Mouse (Mus musculus): ENCODE data around the gene Tmem38b. TPM values are rescaled to one million over a fixed set of nuclear protein-coding genes. Genes with fewer than 3 reads are reported as not detected.
A peak's percentile ranks its signal among the peaks of the same experiment; 100 is the strongest.

Tmem38b gene
- polyA plus RNA-seq, 1 experiment from 2014 or later, result 7.2 TPM

- Histone ChIP-seq H3K27ac (ENCODE audit: low read depth) (no peak overlapping the region), H3K36me3 (ENCODE audit: control insufficient read depth, insufficient read depth, low read length) (no peaks in the 10 kb centered on the region), H3K4me1 (replicated peaks; ENCODE audit: control insufficient read depth, insufficient read depth, low read length) (peaks cover 9% of the 10 kb centered on the region), H3K9me3 (ENCODE audit: control insufficient read depth, low read length) (no peaks in the 10 kb centered on the region), H3K27me3 (replicated peaks; ENCODE audit: control insufficient read depth, insufficient read depth, low read length) (no peaks in the 10 kb centered on the region), H3K9ac (ENCODE audit: low read length) (no peak overlapping the region), H3K4me2 (ENCODE audit: low read length) (no peak overlapping the region), H3K4me3 (ENCODE audit: low read depth, low read length) (no peak overlapping the region)
- DNase-seq (ENCODE audit: low spot score) (peak; percentile 62), ATAC-seq (replicated peaks; ENCODE audit: low FRiP score, low TSS enrichment, low read depth) (no peak)
- 65% methylated on average over 14 of the region's 14 CpGs for WGBS
Measured at GRCm38 (mm10) chr4:53884351-53885245, 58.8 kb downstream of the Tmem38b start.

- Histone ChIP-seq H3K4me1 (replicated peaks; ENCODE audit: control insufficient read depth, insufficient read depth, low read length) (peaks cover 9% of the 10 kb centered on the region), H3K27ac (ENCODE audit: low read depth) (peak overlapping the region; percentile 73; the same call in 1 of the 2 replicates), H3K36me3 (ENCODE audit: control insufficient read depth, insufficient read depth, low read length) (no peaks in the 10 kb centered on the region), H3K9me3 (ENCODE audit: control insufficient read depth, low read length) (no peaks in the 10 kb centered on the region), H3K27me3 (replicated peaks; ENCODE audit: control insufficient read depth, insufficient read depth, low read length) (no peaks in the 10 kb centered on the region), H3K9ac (ENCODE audit: low read length) (no peak overlapping the region), H3K4me2 (ENCODE audit: low read length) (peak overlapping the region; percentile 49), H3K4me3 (ENCODE audit: low read depth, low read length) (peak overlapping the region; percentile 22)
- 24% methylated on average over 22 of the region's 22 CpGs for WGBS
- DNase-seq (ENCODE audit: low spot score) (peak; percentile 65), ATAC-seq (replicated peaks; ENCODE audit: low FRiP score, low TSS enrichment, low read depth) (no peak)
Measured at GRCm38 (mm10) chr4:53886342-53887088, 60.7 kb downstream of the Tmem38b start.

GRCm38 (mm10) chr4:53895335-53895734 is 69.5 kb downstream of the Tmem38b start:
- Histone ChIP-seq H3K27me3 (replicated peaks; ENCODE audit: control insufficient read depth, insufficient read depth, low read length) (no peaks in the 10 kb centered on the region), H3K9me3 (ENCODE audit: control insufficient read depth, low read length) (no peaks in the 10 kb centered on the region), H3K4me2 (ENCODE audit: low read length) (no peak overlapping the region), H3K9ac (ENCODE audit: low read length) (no peak overlapping the region), H3K4me3 (ENCODE audit: low read depth, low read length) (no peak overlapping the region), H3K36me3 (ENCODE audit: control insufficient read depth, insufficient read depth, low read length) (no peaks in the 10 kb centered on the region), H3K27ac (ENCODE audit: low read depth) (no peak overlapping the region), H3K4me1 (replicated peaks; ENCODE audit: control insufficient read depth, insufficient read depth, low read length) (no peaks in the 10 kb centered on the region)
- DNase-seq (ENCODE audit: low spot score) (no peak), ATAC-seq (replicated peaks; ENCODE audit: low FRiP score, low TSS enrichment, low read depth) (no peak)
- 81% methylated on average over 1 of the region's 1 CpGs for WGBS

- no peak overlapping the region for H3K27ac ChIP-seq (ENCODE audit: low read depth)
- no peak for ATAC-seq (replicated peaks; ENCODE audit: low FRiP score, low TSS enrichment, low read depth)
- no peak for DNase-seq (ENCODE audit: low spot score)
- H3K9me3 ChIP-seq (ENCODE audit: control insufficient read depth, low read length), result no peaks in the 10 kb centered on the region
- H3K36me3 ChIP-seq (ENCODE audit: control insufficient read depth, insufficient read depth, low read length), result no peaks in the 10 kb centered on the region
- H3K4me2 ChIP-seq (ENCODE audit: low read length), result no peak overlapping the region
- H3K4me1 ChIP-seq (replicated peaks; ENCODE audit: control insufficient read depth, insufficient read depth, low read length), result no peaks in the 10 kb centered on the region; the same call in 1 of the 2 replicates
- WGBS, result 84% methylated on average over 7 of the region's 7 CpGs
- no peak overlapping the region for H3K4me3 ChIP-seq (ENCODE audit: low read depth, low read length)
- no peak overlapping the region for H3K9ac ChIP-seq (ENCODE audit: low read length)
- H3K27me3 ChIP-seq (replicated peaks; ENCODE audit: control insufficient read depth, insufficient read depth, low read length), result no peaks in the 10 kb centered on the region
Measured at GRCm38 (mm10) chr4:53896150-53896833, 70.4 kb downstream of the Tmem38b start.

GRCm38 (mm10) chr4:53900386-53900971 is 74.6 kb downstream of the Tmem38b start:
- no peak overlapping the region for H3K4me2 ChIP-seq (ENCODE audit: low read length)
- H3K27ac ChIP-seq (ENCODE audit: low read depth), result no peak overlapping the region
- 28% methylated on average over 6 of the region's 6 CpGs for WGBS
- H3K9me3 ChIP-seq (ENCODE audit: control insufficient read depth, low read length), result no peaks in the 10 kb centered on the region
- H3K36me3 ChIP-seq (ENCODE audit: control insufficient read depth, insufficient read depth, low read length), result no peaks in the 10 kb centered on the region
- H3K4me1 ChIP-seq (replicated peaks; ENCODE audit: control insufficient read depth, insufficient read depth, low read length), result no peaks in the 10 kb centered on the region; the same call in 1 of the 2 replicates
- DNase-seq (ENCODE audit: low spot score) (no peak), ATAC-seq (replicated peaks; ENCODE audit: low FRiP score, low TSS enrichment, low read depth) (no peak)
- no peak overlapping the region for H3K4me3 ChIP-seq (ENCODE audit: low read depth, low read length)
- no peak overlapping the region for H3K9ac ChIP-seq (ENCODE audit: low read length)
- H3K27me3 ChIP-seq (replicated peaks; ENCODE audit: control insufficient read depth, insufficient read depth, low read length), result no peaks in the 10 kb centered on the region

GRCm38 (mm10) chr4:53904335-53904734 is 78.5 kb downstream of the Tmem38b start:
- 78% methylated on average over 7 of the region's 7 CpGs for WGBS
- Histone ChIP-seq H3K9me3 (ENCODE audit: control insufficient read depth, low read length) (no peaks in the 10 kb centered on the region), H3K27ac (ENCODE audit: low read depth) (no peak overlapping the region), H3K27me3 (replicated peaks; ENCODE audit: control insufficient read depth, insufficient read depth, low read length) (no peaks in the 10 kb centered on the region), H3K4me2 (ENCODE audit: low read length) (no peak overlapping the region), H3K4me3 (ENCODE audit: low read depth, low read length) (no peak overlapping the region), H3K4me1 (replicated peaks; ENCODE audit: control insufficient read depth, insufficient read depth, low read length) (no peaks in the 10 kb centered on the region; the same call in 1 of the 2 replicates), H3K36me3 (ENCODE audit: control insufficient read depth, insufficient read depth, low read length) (no peaks in the 10 kb centered on the region), H3K9ac (ENCODE audit: low read length) (no peak overlapping the region)
- no peak for DNase-seq (ENCODE audit: low spot score)
- ATAC-seq (replicated peaks; ENCODE audit: low FRiP score, low TSS enrichment, low read depth), result no peak

GRCm38 (mm10) chr4:53905537-53905936 is 79.7 kb downstream of the Tmem38b start:
- H3K36me3 ChIP-seq (ENCODE audit: control insufficient read depth, insufficient read depth, low read length), result no peaks in the 10 kb centered on the region
- 44% methylated on average over 6 of the region's 6 CpGs for WGBS
- no peaks in the 10 kb centered on the region for H3K27me3 ChIP-seq (replicated peaks; ENCODE audit: control insufficient read depth, insufficient read depth, low read length)
- H3K4me1 ChIP-seq (replicated peaks; ENCODE audit: control insufficient read depth, insufficient read depth, low read length), result no peaks in the 10 kb centered on the region; the same call in 1 of the 2 replicates
- no peak overlapping the region for H3K4me3 ChIP-seq (ENCODE audit: low read depth, low read length)
- H3K9ac ChIP-seq (ENCODE audit: low read length), result no peak overlapping the region
- no peak for DNase-seq (ENCODE audit: low spot score)
- ATAC-seq (replicated peaks; ENCODE audit: low FRiP score, low TSS enrichment, low read depth), result no peak
- no peak overlapping the region for H3K27ac ChIP-seq (ENCODE audit: low read depth)
- H3K4me2 ChIP-seq (ENCODE audit: low read length), result no peak overlapping the region
- H3K9me3 ChIP-seq (ENCODE audit: control insufficient read depth, low read length), result no peaks in the 10 kb centered on the region

- Histone ChIP-seq H3K27ac (ENCODE audit: low read depth) (no peak overlapping the region), H3K9ac (ENCODE audit: low read length) (no peak overlapping the region), H3K36me3 (ENCODE audit: control insufficient read depth, insufficient read depth, low read length) (no peaks in the 10 kb centered on the region), H3K4me2 (ENCODE audit: low read length) (no peak overlapping the region), H3K4me1 (replicated peaks; ENCODE audit: control insufficient read depth, insufficient read depth, low read length) (no peaks in the 10 kb centered on the region), H3K4me3 (ENCODE audit: low read depth, low read length) (no peak overlapping the region), H3K9me3 (ENCODE audit: control insufficient read depth, low read length) (no peaks in the 10 kb centered on the region), H3K27me3 (replicated peaks; ENCODE audit: control insufficient read depth, insufficient read depth, low read length) (no peaks in the 10 kb centered on the region)
- DNase-seq (ENCODE audit: low spot score), result no peak
- WGBS, result 88% methylated on average over 3 of the region's 3 CpGs
- no peak for ATAC-seq (replicated peaks; ENCODE audit: low FRiP score, low TSS enrichment, low read depth)
Measured at GRCm38 (mm10) chr4:53907071-53907470, 81.2 kb downstream of the Tmem38b start.

Data from intestine, embryonic 14.5 days (tissue).